Mouse (Mus musculus): Measurements from ENCODE around the gene Clcn5. TPM values are rescaled to one million over a fixed set of nuclear protein-coding genes. Genes with fewer than 3 reads are reported as not detected.

The Clcn5 gene
- total and polyA plus RNA-seq, 3 experiments, result 7.5 to 10.3 (median 10.2) TPM

DNA sequence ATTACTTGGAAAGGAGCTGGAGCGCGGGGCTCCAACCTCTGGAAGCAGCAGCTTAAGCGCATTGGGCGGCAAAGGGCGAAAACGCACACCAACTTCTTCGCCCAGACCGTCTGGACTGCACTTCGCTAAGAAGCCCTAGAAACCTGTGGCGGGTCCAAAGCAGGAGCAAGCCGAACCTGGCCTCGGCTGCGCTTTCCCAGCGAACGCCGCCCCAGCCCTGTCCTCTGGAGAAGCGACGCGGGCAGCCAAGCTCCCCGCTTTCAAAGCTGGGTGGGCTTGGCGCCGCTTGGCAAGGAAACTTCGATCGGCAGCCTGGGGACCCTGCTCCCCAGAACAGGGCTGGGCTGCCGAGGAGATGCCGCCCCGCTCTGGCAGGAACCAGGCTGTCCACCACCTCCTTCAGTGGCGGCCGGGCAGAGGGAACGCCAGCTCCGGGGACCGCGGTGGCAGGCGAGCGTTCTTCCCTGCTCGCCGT, 570 bp downstream of the Clcn5 start:
- H3K27me3 ChIP-seq (replicated peaks), result no peaks in the 10 kb centered on the region
- H3K9me3 ChIP-seq (replicated peaks; ENCODE audit: low read length), result no peaks in the 10 kb centered on the region
- H3K4me1 ChIP-seq (ENCODE audit: control insufficient read depth in 1 of 2, insufficient read depth in 2 of 2), result no peaks in the 10 kb centered on the region
- H3K4me2 ChIP-seq (ENCODE audit: insufficient read depth, low read depth, poor library complexity, severe bottlenecking), result peak overlapping the region; percentile 61; the same call in 1 of the 2 replicates
- H3K79me2 ChIP-seq (replicated peaks; ENCODE audit: control insufficient read depth, extremely low read depth, insufficient read depth, poor library complexity, severe bottlenecking), result no peaks in the 10 kb centered on the region
- dilution Hi-C loops (cut with MboI; ENCODE audit: extremely low pct_ligation_motif_present, extremely low pct_unique_long_range_greater_than_20kb, low sequenced_read_pairs) (no loop called here), in situ Hi-C loops (cut with MboI; ENCODE audit: low pct_ligation_motif_present, low pct_unique_long_range_greater_than_20kb, low sequenced_read_pairs) (no loop called here)
- TF ChIP-seq TCF12 (IDR thresholded peaks at IDR 0.05; ENCODE audit: low read depth, low read length) (no peak), EP300 (IDR thresholded peaks at IDR 0.05; ENCODE audit: low read length) (no peak), MAX (IDR thresholded peaks at IDR 0.05; ENCODE audit: low read length) (no peak)
- peak; percentile 12 for DNase-seq (ENCODE audit: extremely low read depth)
- peaks cover 0 to 2% of the 10 kb centered on the region in 2 experiments for H3K36me3 ChIP-seq (replicated peaks in 1 of 2; ENCODE audit: control insufficient read depth in 1 of 2, insufficient read depth in 1 of 2, low read length in 1 of 2)
- H3K27ac ChIP-seq (ENCODE audit: insufficient read depth, low read depth), result peak overlapping the region; percentile 49
- peak overlapping the region; percentile 55 to 82 (median 68) for H3K4me3 ChIP-seq (replicated peaks in 1 of 3; ENCODE audit: low read depth in 2 of 3, low read length in 2 of 3, poor library complexity in 1 of 3)
- peak overlapping the region; percentile 80 for H3K9ac ChIP-seq (ENCODE audit: insufficient read depth, low read depth)

DNA sequence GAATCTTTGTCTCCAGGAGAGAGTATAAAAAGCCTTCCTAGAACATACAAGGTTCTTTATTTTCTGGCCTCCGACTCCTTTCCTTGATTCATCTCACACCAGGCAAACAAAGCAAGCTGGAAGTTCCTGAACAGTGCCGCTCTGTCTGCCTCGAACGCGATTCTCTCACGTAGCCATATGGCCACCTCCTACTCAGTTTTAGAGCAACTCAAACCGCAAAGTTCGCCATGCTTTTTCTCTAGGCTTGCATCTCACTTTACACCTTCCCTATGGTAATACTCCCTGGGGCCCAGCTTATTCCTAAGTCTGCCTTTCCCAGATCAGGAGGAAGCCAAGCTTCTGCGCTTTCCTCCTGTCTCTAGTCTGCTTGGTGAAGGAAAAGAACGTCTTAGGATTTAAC, 4.0 kb downstream of the Clcn5 start:
- TF ChIP-seq TBP (conservative IDR thresholded peaks at IDR 0.05; ENCODE audit: low read depth, low read length) (no peak), SMC3 (IDR thresholded peaks at IDR 0.05; ENCODE audit: low read depth, low read length) (no peak), MXI1 (IDR thresholded peaks at IDR 0.05; ENCODE audit: low read depth, low read length) (no peak), IRF4 (IDR thresholded peaks at IDR 0.05; ENCODE audit: low read depth, low read length) (no peak), JUN (IDR thresholded peaks at IDR 0.05; ENCODE audit: insufficient read depth, low read depth, low read length) (no peak), MYC (IDR thresholded peaks at IDR 0.05; ENCODE audit: low read depth, low read length) (no peak), MEF2A (IDR thresholded peaks at IDR 0.05; ENCODE audit: borderline replicate concordance, low read depth, low read length) (no peak), MAX (IDR thresholded peaks at IDR 0.05; ENCODE audit: low read length) (no peak), MAZ (IDR thresholded peaks at IDR 0.05; ENCODE audit: low read depth, low read length) (no peak), ZNF384 (IDR thresholded peaks at IDR 0.05; ENCODE audit: low read depth, low read length) (no peak), CHD2 (IDR thresholded peaks at IDR 0.05; ENCODE audit: low read length) (no peak), TCF12 (IDR thresholded peaks at IDR 0.05; ENCODE audit: low read depth, low read length) (no peak), ELF1 (IDR thresholded peaks at IDR 0.05; ENCODE audit: low read depth, low read length) (no peak), PAX5 (IDR thresholded peaks at IDR 0.05; ENCODE audit: low read length) (no peak)
- no peak overlapping the region for H3K27ac ChIP-seq (ENCODE audit: insufficient read depth, low read depth)
- no peak overlapping the region for H3K9ac ChIP-seq (ENCODE audit: insufficient read depth, low read depth)
- no peaks in the 10 kb centered on the region for H3K27me3 ChIP-seq (replicated peaks)
- dilution Hi-C loops (cut with MboI; ENCODE audit: extremely low pct_ligation_motif_present, extremely low pct_unique_long_range_greater_than_20kb, low sequenced_read_pairs) (no loop called here), in situ Hi-C loops (cut with MboI; ENCODE audit: low pct_ligation_motif_present, low pct_unique_long_range_greater_than_20kb, low sequenced_read_pairs) (no loop called here)
- H3K4me3 ChIP-seq (replicated peaks in 1 of 3; ENCODE audit: low read depth in 2 of 3, low read length in 2 of 3, poor library complexity in 1 of 3), result no peak overlapping the region
- no peak for DNase-seq (ENCODE audit: extremely low read depth)
- no peaks in the 10 kb centered on the region for H3K79me2 ChIP-seq (replicated peaks; ENCODE audit: control insufficient read depth, extremely low read depth, insufficient read depth, poor library complexity, severe bottlenecking)
- H3K9me3 ChIP-seq (replicated peaks; ENCODE audit: low read length), result no peaks in the 10 kb centered on the region
- H3K4me2 ChIP-seq (ENCODE audit: insufficient read depth, low read depth, poor library complexity, severe bottlenecking), result no peak overlapping the region
- H3K4me1 ChIP-seq (ENCODE audit: control insufficient read depth in 1 of 2, insufficient read depth in 2 of 2), result no peaks in the 10 kb centered on the region
- H3K36me3 ChIP-seq (replicated peaks in 1 of 2; ENCODE audit: control insufficient read depth in 1 of 2, insufficient read depth in 1 of 2, low read length in 1 of 2), result peaks cover 0 to 2% of the 10 kb centered on the region in 2 experiments

Data from CH12.LX (cell line).